Mouse (Mus musculus) CD4-positive, CD25-positive, alpha-beta regulatory T cell, adult 2 months (primary cell): ENCODE results near the gene AI467606.

Experiments used
- DNase-seq: peaks from one replicate; pipeline ENCODE4 v3.0.0-alpha.2; 2012; ENCODE audit warnings: low read depth, low spot score

AI467606 gene

DNA sequence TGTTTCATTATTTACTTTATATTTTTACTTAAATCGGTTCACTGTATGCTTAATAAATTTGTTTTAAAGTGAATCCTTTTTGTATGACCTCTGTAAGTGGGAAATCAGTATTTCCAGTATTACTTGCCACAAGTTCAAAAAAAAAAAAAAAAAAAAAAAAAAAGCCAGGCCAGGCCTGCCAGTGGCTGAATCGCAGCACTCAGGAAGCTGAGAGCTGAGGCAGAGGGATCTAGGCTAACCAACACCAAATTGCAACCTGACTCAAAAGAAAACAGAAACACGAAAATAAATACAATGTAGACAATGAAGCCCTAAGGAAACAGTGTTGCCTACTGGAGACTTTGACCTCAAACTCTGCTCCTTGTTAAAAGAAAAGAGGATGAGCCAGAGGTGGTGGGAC, 2.8 kb downstream of the AI467606 start:
- DNase-seq: no peak

DNA sequence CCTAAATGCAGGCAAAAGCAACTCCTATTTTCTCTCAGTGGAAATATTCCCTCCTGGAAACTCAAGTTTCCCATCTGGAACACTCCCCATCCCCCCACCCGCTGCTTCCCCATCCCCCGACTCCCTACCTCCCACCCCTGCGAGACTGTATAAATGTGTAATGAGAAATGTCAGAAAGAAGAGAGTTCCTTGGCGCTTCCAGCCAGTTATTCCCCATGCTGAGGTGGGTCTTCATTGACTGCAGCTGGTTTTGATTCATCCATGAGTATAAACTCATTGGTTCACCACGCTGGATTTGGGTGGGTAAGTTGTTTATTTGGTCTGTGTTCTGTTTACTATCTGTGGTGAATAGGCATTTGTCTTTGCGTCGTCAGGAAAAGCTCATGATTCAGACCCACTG, 5.3 kb downstream of the AI467606 start:
- DNase-seq: no peak

DNA sequence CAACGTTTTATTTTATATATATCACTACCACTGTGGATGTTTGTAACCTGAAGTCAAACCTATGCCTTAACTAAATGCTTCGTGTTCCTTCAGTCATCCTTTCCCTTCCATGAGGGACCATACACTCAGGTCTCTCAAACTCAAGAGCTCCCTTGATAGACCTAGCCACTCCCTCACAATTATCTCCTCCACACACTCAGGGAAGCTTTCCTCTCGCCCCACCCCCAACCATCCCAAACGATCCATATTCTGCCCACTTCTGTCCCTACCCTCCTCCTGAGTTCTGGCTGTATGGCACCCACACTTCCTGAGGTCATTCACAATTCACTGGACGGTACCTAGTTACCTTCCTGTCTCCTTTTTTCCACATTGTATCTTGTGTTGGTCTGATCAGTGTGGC, 7.4 kb downstream of the AI467606 start:
- DNase-seq: no peak

DNA sequence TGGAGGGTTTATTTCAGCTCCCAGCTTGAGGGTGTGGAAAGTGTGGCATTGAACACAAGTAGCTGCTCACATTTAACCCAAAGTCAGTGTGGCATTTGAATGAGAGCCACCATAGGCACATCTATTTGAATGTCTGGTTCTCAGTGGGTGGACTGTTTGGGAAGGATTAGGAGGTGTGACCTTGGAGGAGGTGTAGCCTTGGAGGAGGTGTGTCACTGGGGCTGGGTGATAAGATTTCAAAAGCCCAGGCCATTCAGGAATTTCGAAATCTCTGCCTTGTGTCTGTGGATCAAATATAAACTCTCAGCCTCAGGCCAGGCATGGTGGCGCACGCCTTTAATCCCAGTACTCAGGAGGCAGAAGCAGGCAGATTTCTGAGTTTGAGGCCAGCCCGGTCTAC, 7.8 kb downstream of the AI467606 start:
- no peak for DNase-seq

DNA sequence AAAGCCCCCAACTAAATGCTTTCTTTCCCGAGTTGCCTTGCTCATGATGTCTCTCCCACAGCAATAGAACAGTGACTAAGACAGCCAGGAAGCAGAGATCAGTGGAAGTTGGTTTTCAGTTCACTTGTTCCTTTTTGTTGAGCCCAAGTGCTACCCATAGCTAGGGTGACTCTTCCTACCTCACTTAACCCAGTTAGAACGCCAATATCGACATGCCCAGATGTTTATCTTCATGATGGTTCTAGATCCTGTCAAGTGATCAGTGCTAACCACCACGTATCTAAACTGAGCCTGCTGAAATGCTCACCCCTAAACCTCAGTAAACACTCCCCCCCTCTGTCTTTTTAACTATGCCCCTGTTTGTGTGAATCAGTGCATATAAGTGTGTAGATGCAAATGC, 8.4 kb downstream of the AI467606 start:
- no peak for DNase-seq

DNA sequence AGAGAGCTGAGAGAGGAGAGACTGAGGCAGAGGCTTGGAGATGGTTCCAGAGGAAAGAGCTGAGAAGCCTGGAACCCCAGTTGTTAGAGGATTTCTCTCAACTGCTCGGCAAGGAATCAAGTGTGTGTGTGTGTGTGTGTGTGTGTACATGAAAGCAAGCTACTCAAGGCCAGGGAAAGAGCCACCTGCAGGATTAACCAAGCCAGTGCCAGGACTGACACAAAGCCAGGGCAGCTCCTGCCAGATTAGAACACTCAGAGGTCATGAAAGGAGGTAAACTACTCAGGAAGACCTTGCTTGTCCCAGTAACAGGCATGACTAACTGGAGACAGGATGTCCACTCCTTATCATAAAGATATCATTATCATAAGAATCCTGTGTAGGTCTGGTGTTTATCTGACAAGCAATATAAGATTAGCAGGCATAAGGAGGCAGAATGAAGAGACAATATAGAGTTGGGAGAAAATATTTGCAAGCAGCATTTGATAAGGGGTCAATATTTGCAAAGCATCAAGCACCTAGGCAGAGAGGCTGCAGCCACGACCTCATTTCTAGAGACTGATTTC, 10.4 kb downstream of the AI467606 start:
- no peak for DNase-seq

DNA sequence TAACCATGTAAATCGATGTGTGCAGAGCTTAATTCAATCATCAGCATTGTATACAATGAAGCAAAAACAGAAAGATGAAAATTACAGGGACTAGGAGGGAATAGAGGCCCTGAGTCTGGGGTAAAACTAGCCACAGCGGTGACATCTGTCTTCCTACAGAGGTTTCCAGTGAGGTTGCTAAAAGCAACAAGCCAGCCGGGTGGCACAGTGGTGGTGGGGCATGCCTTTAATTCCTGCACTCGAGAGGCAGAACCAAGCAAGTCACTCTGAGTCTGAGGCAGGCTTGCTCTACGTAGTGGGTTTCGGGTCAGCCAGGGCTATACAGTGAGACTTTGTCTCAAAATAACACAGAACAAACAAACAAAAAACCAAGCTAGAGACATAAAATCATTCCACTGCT, 11.0 kb downstream of the AI467606 start:
- DNase-seq: no peak

DNA sequence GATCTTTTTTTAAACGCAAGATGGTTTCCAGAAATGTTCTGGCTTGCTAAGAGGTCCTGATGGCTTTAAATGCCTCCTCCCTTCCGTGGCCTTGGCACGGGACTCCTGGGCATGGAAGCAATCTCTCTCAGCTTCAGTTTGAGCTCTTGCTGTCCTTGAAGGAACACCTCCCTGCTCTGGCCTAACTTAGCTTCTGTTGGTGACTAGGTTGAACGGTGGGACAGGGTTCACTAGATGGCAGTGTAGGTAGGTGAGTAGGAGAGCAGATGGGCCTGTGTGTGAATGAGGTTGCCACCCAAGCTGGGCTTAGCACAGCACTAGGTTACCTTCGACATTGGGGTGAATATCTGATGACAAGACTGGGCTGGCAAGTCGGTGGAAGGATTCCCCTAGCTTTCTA, 12.8 kb downstream of the AI467606 start:
- peak; percentile 80 for DNase-seq

DNA sequence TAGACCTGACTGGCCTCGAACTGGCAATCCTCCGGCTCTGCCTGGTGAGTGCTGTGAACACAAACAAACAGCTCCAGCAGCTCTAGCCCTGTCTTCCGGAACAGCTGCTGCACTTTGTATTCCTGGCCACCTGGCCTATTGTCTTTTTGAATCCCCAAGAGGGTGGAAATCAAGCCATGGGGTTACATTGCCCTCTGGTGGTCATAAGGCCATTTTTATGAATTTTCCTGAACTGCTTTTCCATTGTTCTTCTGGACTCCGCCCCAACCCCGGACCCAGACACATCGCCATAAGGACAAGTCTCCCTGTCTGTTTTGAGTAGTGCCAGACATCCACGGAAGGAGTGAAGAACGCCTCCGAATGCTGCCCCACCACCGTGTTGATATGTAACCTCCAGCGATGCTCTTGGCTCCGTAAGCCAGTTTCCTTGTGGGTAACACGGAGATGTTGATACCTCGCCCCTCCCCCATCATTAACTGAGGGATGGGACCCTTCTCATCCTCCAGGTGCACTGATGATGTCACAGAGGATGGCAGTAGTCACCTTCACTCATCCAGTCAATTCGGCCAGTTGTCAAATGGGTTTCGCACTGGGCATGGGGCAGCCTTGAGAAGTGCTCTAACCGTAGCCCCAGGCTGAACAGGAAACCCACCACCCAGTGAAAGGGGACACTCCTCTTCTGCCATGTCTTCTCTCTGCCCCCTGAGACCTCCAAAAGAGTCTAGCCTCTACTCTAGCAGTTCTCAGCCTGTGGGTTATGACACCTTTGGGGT, 13.6 kb downstream of the AI467606 start:
- peak; percentile 89 for DNase-seq

DNA sequence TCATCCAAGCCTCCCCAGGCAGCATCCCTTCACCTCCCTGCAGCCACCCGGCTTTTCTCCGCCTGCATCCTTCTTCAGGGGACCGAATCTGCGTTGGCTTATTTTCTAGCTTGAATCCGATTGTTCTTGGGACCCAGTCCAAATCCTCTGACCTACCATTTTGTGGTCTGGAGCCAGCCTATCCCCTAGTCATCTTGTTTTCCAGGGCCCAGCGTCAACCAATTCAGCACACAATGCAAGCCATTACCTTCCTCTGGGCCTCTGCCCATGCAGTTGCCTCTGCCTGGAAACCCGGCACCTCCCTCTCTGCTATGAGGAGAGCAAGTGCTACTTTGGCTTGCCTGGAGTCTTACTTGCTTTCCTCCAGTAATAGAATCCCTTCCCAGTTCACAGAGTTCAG, 14.4 kb downstream of the AI467606 start:
- DNase-seq: no peak

DNA sequence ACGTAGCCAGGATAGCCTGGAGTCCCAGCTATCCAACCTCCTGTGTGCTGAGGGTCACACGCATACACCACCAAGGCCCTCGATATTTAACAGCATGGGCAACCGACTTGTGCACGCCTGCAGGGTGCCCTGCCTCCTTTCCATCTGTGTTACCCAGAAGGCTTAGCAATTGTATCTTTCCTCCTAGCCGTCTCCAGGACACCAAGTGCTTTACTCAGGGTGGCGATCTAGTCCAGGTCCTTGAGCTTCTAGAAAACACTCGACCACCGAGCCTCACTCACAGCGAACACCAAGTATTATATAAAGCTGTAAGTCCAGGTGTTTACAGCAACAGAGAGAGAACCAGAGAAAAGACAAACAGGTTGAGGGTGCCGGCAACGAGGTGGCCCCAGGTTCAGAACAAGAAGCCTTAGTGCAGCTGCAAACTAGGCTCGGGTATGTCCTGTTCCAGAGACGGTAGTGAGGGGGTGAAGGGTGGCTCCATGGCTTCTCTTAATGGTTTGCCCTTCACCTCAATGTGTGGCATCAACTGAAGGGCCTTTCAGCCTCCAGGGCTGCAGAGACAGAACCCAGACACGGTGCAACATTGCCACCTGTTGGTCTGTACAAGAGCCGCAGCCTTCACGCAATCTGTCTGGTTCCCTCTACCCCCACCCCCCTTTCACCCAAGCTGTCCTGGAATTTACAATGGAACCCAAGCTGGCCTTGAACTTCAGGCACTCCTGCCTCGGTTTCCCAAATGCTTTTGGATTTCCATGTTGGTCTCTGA, 19.3 kb downstream of the AI467606 start:
- DNase-seq: peak; percentile 90

DNA sequence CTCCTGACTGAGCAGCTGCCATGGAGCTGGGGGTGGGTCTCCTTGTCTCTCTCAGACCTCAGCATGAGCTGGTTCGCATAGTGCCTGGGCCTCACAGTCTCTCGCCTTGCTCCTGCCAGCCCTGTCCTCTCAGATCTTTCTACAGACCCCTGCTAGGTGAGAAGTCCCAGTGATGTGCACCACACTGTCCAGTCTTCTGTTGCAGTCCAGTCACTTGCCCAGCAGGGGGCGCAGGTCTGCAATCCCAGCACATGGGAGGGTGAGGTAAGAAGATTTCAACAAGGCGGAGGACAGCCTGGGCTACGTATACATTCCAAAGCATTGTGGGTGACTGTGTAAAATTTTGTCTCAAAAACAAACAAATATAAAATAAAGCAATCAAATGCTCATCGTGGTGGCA, 20.3 kb downstream of the AI467606 start:
- DNase-seq: peak; percentile 90

DNA sequence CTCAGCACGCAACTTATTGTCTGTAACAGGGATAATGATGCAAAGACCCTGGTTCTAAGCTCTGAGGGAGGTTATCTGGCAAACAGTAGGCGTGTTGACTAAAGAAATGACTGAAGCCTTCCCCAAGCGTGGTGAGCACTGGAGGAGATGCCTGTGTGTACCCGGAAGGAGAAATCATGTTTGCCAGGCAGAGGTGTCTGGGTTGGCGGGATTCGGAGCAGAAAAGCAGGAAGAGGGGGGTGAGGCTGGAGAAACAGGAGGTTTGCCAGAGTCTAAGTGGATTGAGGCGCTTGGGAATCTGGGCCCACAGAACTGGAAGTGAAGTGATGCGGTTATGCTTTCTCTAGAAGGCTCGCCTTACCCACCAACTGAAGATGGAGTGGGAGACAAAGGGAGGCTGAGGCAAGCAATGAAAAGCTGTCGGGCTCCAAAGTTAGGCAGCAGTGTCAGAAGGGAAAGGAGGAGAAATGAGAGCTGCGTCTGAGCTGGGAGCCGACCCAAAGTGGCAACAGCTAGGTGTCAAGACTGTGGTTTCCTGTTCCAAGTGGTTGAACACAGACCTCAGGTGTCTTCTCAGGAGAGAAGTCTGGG, 21.2 kb downstream of the AI467606 start:
- DNase-seq: peak; percentile 62

DNA sequence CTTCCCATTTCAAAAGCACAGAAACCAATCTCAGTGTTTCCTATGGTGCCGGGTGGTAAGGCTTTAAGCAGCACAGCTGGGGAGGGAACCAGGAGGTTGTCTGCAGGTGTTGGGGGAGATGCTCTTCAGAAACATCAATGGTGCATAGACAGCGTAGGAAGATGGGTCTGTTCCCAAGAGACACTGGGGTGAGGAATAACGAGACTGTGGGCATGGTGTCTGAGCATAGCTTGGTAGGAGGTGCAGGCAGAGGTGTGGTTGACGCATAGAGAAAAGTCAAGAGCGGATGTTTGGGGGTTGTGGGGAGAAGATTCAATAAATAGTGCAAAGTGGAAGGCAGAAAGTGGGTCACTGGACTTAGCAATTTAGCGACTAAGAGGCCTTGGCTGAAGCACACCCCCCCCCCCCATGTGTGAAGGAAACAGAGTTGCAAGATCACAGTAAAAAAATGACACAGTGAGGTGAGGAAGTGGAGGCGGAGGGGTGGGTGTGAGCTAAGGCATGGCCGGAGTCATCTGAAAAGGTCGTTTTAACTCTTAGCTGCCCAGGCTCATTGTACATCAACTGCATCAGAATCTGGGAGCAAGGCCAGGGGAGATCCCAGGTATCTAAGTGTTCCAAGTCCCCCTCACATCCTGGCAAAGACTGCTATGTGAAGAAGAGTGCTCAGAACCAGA, 21.9 kb downstream of the AI467606 start:
- peak; percentile 73 for DNase-seq

DNA sequence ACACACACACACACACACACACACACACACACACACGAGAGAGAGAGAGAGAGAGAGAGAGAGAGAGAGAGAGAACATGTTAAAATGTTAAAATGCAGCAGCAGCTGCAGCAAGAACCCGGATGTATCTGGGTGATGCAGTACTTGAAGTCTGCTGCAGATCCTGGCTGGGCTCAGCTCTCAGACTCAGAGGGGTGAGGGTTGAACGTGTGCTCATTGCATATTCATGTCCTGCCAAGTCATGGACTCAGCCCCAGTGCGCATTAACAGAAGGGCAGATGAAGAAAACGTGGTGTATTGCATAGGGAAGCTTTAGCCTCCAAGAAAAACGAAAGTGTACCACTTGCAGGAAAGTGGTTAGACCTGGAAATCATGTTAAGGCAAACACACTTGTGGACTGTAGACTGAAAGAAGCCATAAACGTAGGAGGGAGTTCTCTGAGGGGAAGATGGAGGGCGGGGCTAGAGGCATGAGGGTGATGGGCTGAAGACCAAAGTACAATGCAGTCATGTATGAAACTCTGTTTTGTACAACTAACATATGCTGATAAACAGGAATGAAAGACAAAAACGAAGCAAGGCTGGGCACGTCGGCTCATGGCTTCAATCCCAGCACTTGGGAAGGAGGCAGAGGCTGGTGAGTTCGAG, 22.6 kb downstream of the AI467606 start:
- DNase-seq: peak; percentile 82

DNA sequence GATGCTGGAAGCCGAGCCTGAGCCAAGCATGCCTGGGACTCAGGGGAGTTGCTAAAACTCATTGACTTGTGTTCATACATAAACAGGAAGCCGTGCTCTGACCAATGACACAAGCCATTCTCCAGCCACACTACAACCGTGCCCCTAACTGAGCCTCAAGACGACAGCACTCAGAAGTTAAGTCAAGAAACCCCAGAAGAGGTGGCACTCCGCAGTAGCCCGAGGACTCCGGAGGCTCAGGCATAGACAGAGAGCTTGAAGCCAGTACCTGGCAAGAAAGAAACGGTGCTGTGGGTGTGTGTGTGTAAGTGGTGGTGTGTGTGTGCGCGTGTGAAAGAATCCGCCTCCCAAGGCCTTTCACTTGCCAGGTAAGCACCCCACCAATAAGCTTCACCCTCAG, 23.8 kb downstream of the AI467606 start:
- DNase-seq: no peak

DNA sequence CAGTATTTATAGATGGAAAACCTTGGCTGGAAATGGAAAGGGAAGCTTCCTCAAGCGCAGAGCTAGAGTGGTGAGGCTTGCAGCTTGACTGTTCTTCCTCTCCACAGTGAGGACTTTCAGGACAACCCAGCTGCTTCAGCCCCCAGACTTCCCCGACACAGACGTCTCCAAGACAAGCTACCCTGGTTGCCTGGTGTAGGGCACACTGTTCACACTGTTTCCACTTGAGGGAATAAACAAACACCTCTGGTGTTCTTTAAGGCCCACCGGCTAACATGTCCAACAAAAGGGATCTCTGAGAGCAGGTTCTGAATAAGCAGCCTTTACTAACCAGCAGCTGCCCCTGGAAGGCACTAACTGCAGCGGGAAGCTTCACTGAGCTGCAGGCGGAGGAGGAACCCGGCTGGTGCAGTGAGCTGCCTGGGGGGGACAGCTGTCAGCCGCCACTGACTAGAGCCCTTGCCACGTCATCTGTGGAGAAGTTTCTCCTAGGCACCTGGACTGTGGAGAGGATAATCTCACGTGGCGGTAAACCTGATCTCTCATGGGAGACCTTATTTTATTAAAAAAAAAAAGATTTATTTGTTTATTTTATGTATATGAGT, 25.3 kb downstream of the AI467606 start:
- DNase-seq: no peak

DNA sequence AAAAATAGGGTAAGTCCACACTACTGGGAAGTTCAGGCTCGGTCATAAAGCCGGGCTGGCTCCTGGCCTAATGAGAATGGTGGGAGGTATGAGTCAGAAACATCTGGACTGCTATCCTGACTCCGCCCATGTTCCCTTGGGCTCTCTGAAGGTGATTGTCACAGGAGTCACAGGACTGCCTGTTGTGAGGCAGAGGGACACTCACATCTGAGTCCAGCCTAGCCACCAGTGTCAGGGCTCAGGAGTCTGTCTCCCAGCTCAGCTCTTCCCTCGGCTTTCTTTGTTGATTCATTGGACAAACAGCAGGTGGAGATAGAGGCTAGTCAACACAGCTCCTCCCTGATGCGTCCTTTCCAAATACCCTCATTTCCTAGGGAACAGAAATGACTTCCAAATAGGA, 26.8 kb downstream of the AI467606 start:
- DNase-seq: no peak

DNA sequence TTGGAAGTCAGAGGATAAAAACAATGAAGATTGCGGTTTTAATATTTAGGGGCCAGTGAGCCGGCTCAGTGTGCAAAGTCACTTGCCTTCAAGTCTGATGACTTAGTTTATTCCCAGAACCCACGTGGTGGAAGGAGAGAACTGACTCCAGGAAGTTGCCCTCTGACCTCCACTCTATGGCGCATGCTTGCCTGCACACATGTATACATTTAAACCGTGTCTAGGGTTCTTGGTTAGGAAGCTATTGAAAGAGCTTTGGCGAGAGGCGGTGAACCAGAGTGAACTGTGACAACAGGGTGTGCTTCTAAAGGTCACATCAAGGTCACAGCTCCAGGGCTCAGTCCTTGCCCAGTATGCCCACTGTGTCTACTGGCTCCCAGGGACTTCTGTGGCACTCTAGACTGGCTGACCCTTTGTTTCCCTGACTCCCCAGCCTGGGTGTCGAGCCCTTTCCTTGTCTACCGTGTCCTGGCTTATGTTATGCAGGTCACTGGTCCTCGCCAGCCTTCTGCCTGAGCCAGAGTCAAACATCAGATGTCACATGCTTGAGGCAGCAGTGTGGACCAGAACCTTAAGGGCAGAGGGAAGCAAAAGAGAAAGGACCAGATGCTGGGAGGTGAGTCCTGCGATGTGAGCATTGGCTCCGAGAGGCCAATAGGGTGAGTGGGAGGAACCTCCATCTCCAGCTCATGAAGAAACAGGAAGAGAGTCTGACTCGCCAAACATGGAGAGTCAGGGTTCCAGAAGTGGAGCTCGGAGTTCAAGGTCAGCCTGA, 27.7 kb downstream of the AI467606 start:
- no peak for DNase-seq
